Mouse (Mus musculus) retina, postnatal 1 day (tissue): ENCODE measurements around the gene 1700029H14Rik.
A peak's percentile ranks its signal among the peaks of the same experiment; 100 is the strongest.

Experiments used
- DNase-seq: peaks from one replicate; pipeline ENCODE4 v3.0.0-alpha.2; 2012

The 1700029H14Rik gene

GRCm38 (mm10) chr8:13541526-13541925 lies 20.7 kb downstream of the 1700029H14Rik start:
- DNase-seq = no peak

GRCm38 (mm10) chr8:13540122-13540521 lies 22.1 kb downstream of the 1700029H14Rik start:
- no peak for DNase-seq

- peak; percentile 72 for DNase-seq
Measured at GRCm38 (mm10) chr8:13538821-13539220, 23.4 kb downstream of the 1700029H14Rik start.

GRCm38 (mm10) chr8:13537102-13537501 lies 25.2 kb downstream of the 1700029H14Rik start:
- DNase-seq = no peak

- DNase-seq = no peak
Measured at GRCm38 (mm10) chr8:13533123-13533522, 29.1 kb downstream of the 1700029H14Rik start.

GRCm38 (mm10) chr8:13531602-13532171 lies 30.6 kb downstream of the 1700029H14Rik start:
- peak; percentile 36 for DNase-seq

- peak; percentile 93 for DNase-seq
Measured at GRCm38 (mm10) chr8:13530941-13531340, 31.3 kb downstream of the 1700029H14Rik start.

- DNase-seq = no peak
Measured at GRCm38 (mm10) chr8:13530401-13530800, 31.9 kb downstream of the 1700029H14Rik start.

- no peak for DNase-seq
Measured at GRCm38 (mm10) chr8:13529891-13530316, 32.4 kb downstream of the 1700029H14Rik start.

GRCm38 (mm10) chr8:13529011-13529840 lies 33.0 kb downstream of the 1700029H14Rik start:
- no peak for DNase-seq

GRCm38 (mm10) chr8:13521392-13521791 lies 40.9 kb downstream of the 1700029H14Rik start:
- DNase-seq = no peak

- DNase-seq = no peak
Measured at GRCm38 (mm10) chr8:13520349-13520748, 41.9 kb downstream of the 1700029H14Rik start.

- DNase-seq = no peak
Measured at GRCm38 (mm10) chr8:13519503-13519902, 42.8 kb downstream of the 1700029H14Rik start.

GRCm38 (mm10) chr8:13517284-13517781 lies 44.9 kb downstream of the 1700029H14Rik start:
- DNase-seq = no peak

GRCm38 (mm10) chr8:13516728-13517127 lies 45.5 kb downstream of the 1700029H14Rik start:
- DNase-seq = no peak

GRCm38 (mm10) chr8:13516011-13516442 lies 46.2 kb downstream of the 1700029H14Rik start:
- DNase-seq = no peak

GRCm38 (mm10) chr8:13513556-13514370 lies 48.5 kb downstream of the 1700029H14Rik start:
- DNase-seq = peak; percentile 40

- DNase-seq = no peak
Measured at GRCm38 (mm10) chr8:13512677-13513076, 49.6 kb downstream of the 1700029H14Rik start.

GRCm38 (mm10) chr8:13512016-13512415 lies 50.2 kb downstream of the 1700029H14Rik start:
- DNase-seq = no peak

GRCm38 (mm10) chr8:13507284-13507937 lies 54.9 kb downstream of the 1700029H14Rik start:
- DNase-seq = no peak

- DNase-seq = peak; percentile 73
Measured at GRCm38 (mm10) chr8:13506849-13507248, 55.4 kb downstream of the 1700029H14Rik start.

GRCm38 (mm10) chr8:13504894-13505674 lies 57.2 kb downstream of the 1700029H14Rik start:
- no peak for DNase-seq
